Mouse (Mus musculus): Measurements from ENCODE around the gene Sirt2. TPM values are rescaled to one million over a fixed set of nuclear protein-coding genes. Genes with fewer than 3 reads are reported as not detected.
A peak's percentile ranks its signal among the peaks of the same experiment; 100 is the strongest.

Gene Sirt2
- polyA plus RNA-seq, 1 experiment from 2014 or later, result 74.5 TPM

GRCm38 (mm10) chr7:28816201-28816600 is 49.7 kb downstream of the Sirt2 start:
- WGBS, result 94% methylated on average over 9 of the region's 9 CpGs
- peaks cover 95% of the 10 kb centered on the region for H3K36me3 ChIP-seq

GRCm38 (mm10) chr7:28816920-28817319 is 50.4 kb downstream of the Sirt2 start:
- Histone ChIP-seq H3K27ac (no peak overlapping the region), H3K27me3 (ENCODE audit: low read depth, poor library complexity, severe bottlenecking) (no peaks in the 10 kb centered on the region), H3K9me3 (replicated peaks) (no peaks in the 10 kb centered on the region), H3K36me3 (peaks cover 100% of the 10 kb centered on the region), H3K4me1 (peaks cover 47% of the 10 kb centered on the region), H3K4me3 (no peak overlapping the region)
- 97% methylated on average over 10 of the region's 10 CpGs for WGBS
- no peak for DNase-seq (ENCODE audit: low spot score)

More at GRCm38 (mm10) chr7:28816201-28816600, 49.7 kb downstream of the Sirt2 start:
- H3K9me3 ChIP-seq (replicated peaks), result no peaks in the 10 kb centered on the region
- H3K4me3 ChIP-seq, result no peak overlapping the region
- DNase-seq (ENCODE audit: low spot score), result no peak
- H3K27ac ChIP-seq, result no peak overlapping the region
- H3K4me1 ChIP-seq, result peaks cover 50% of the 10 kb centered on the region
- H3K27me3 ChIP-seq (ENCODE audit: low read depth, poor library complexity, severe bottlenecking), result no peaks in the 10 kb centered on the region

GRCm38 (mm10) chr7:28817524-28817923 is 51.0 kb downstream of the Sirt2 start:
- Histone ChIP-seq H3K27me3 (ENCODE audit: low read depth, poor library complexity, severe bottlenecking) (no peaks in the 10 kb centered on the region), H3K27ac (no peak overlapping the region), H3K36me3 (peaks cover 100% of the 10 kb centered on the region), H3K4me1 (peaks cover 41% of the 10 kb centered on the region), H3K4me3 (0 out of 2 replicates have a peak overlapping the region, but pooled peaks have one; percentile 1), H3K9me3 (replicated peaks) (no peaks in the 10 kb centered on the region)
- no peak for DNase-seq (ENCODE audit: low spot score)
- WGBS, result 79% methylated on average over 6 of the region's 6 CpGs

GRCm38 (mm10) chr7:28817957-28818356 is 51.4 kb downstream of the Sirt2 start:
- no peak overlapping the region for H3K4me3 ChIP-seq
- no peak overlapping the region for H3K27ac ChIP-seq
- peaks cover 100% of the 10 kb centered on the region for H3K36me3 ChIP-seq
- DNase-seq (ENCODE audit: low spot score), result no peak
- no peaks in the 10 kb centered on the region for H3K27me3 ChIP-seq (ENCODE audit: low read depth, poor library complexity, severe bottlenecking)
- peaks cover 37% of the 10 kb centered on the region for H3K4me1 ChIP-seq
- no peaks in the 10 kb centered on the region for H3K9me3 ChIP-seq (replicated peaks)
- 81% methylated on average over 4 of the region's 4 CpGs for WGBS

GRCm38 (mm10) chr7:28818436-28818835 is 51.9 kb downstream of the Sirt2 start:
- H3K36me3 ChIP-seq, result peaks cover 96% of the 10 kb centered on the region

GRCm38 (mm10) chr7:28818861-28819452 is 52.4 kb downstream of the Sirt2 start:
- no peaks in the 10 kb centered on the region for H3K27me3 ChIP-seq (ENCODE audit: low read depth, poor library complexity, severe bottlenecking)
- H3K36me3 ChIP-seq, result peaks cover 91% of the 10 kb centered on the region
- WGBS, result 88% methylated on average over 4 of the region's 4 CpGs
- peaks cover 27% of the 10 kb centered on the region; the same call in 1 of the 2 replicates for H3K4me1 ChIP-seq
- no peak overlapping the region for H3K4me3 ChIP-seq
- no peaks in the 10 kb centered on the region for H3K9me3 ChIP-seq (replicated peaks)
- no peak overlapping the region for H3K27ac ChIP-seq
- DNase-seq (ENCODE audit: low spot score), result no peak

More at GRCm38 (mm10) chr7:28818436-28818835, 51.9 kb downstream of the Sirt2 start:
- DNase-seq (ENCODE audit: low spot score), result no peak
- Histone ChIP-seq H3K4me1 (peaks cover 32% of the 10 kb centered on the region), H3K27me3 (ENCODE audit: low read depth, poor library complexity, severe bottlenecking) (no peaks in the 10 kb centered on the region), H3K27ac (no peak overlapping the region), H3K4me3 (no peak overlapping the region), H3K9me3 (replicated peaks) (no peaks in the 10 kb centered on the region)
- 89% methylated on average over 18 of the region's 18 CpGs for WGBS

GRCm38 (mm10) chr7:28819571-28819970 is 53.0 kb downstream of the Sirt2 start:
- no peaks in the 10 kb centered on the region for H3K9me3 ChIP-seq (replicated peaks)
- peaks cover 85% of the 10 kb centered on the region for H3K36me3 ChIP-seq
- WGBS, result 96% methylated on average over 4 of the region's 4 CpGs
- H3K4me3 ChIP-seq, result no peak overlapping the region
- H3K4me1 ChIP-seq, result peaks cover 25% of the 10 kb centered on the region; the same call in 1 of the 2 replicates
- H3K27ac ChIP-seq, result no peak overlapping the region
- DNase-seq (ENCODE audit: low spot score), result no peak
- H3K27me3 ChIP-seq (ENCODE audit: low read depth, poor library complexity, severe bottlenecking), result no peaks in the 10 kb centered on the region

GRCm38 (mm10) chr7:28820358-28821260 is 54.1 kb downstream of the Sirt2 start:
- H3K4me1 ChIP-seq, result peaks cover 23% of the 10 kb centered on the region

GRCm38 (mm10) chr7:28821261-28821831 is 54.8 kb downstream of the Sirt2 start:
- WGBS, result 83% methylated on average over 10 of the region's 10 CpGs
- Histone ChIP-seq H3K9me3 (replicated peaks) (no peaks in the 10 kb centered on the region), H3K27me3 (ENCODE audit: low read depth, poor library complexity, severe bottlenecking) (no peaks in the 10 kb centered on the region), H3K4me3 (no peak overlapping the region), H3K4me1 (peaks cover 22% of the 10 kb centered on the region), H3K27ac (no peak overlapping the region), H3K36me3 (peaks cover 67% of the 10 kb centered on the region)
- DNase-seq (ENCODE audit: low spot score), result no peak

More at GRCm38 (mm10) chr7:28820358-28821260, 54.1 kb downstream of the Sirt2 start:
- Histone ChIP-seq H3K9me3 (replicated peaks) (no peaks in the 10 kb centered on the region), H3K4me3 (no peak overlapping the region), H3K27ac (no peak overlapping the region), H3K27me3 (ENCODE audit: low read depth, poor library complexity, severe bottlenecking) (no peaks in the 10 kb centered on the region), H3K36me3 (peaks cover 75% of the 10 kb centered on the region)
- WGBS, result 88% methylated on average over 12 of the region's 12 CpGs
- no peak for DNase-seq (ENCODE audit: low spot score)

GRCm38 (mm10) chr7:28822556-28822955 is 56.0 kb downstream of the Sirt2 start:
- DNase-seq (ENCODE audit: low spot score), result no peak
- Histone ChIP-seq H3K36me3 (peaks cover 55% of the 10 kb centered on the region), H3K9me3 (replicated peaks) (no peaks in the 10 kb centered on the region), H3K4me1 (peaks cover 15% of the 10 kb centered on the region), H3K27ac (no peak overlapping the region), H3K4me3 (no peak overlapping the region), H3K27me3 (ENCODE audit: low read depth, poor library complexity, severe bottlenecking) (no peaks in the 10 kb centered on the region)
- 74% methylated on average over 1 of the region's 1 CpGs for WGBS

GRCm38 (mm10) chr7:28822993-28823903 is 56.7 kb downstream of the Sirt2 start:
- Histone ChIP-seq H3K4me3 (no peak overlapping the region), H3K9me3 (replicated peaks) (no peaks in the 10 kb centered on the region), H3K27me3 (ENCODE audit: low read depth, poor library complexity, severe bottlenecking) (no peaks in the 10 kb centered on the region), H3K36me3 (peaks cover 48% of the 10 kb centered on the region), H3K27ac (no peak overlapping the region), H3K4me1 (peaks cover 15% of the 10 kb centered on the region)
- 61% methylated on average over 10 of the region's 10 CpGs for WGBS
- no peak for DNase-seq (ENCODE audit: low spot score)

- peaks cover 41% of the 10 kb centered on the region for H3K36me3 ChIP-seq
- no peaks in the 10 kb centered on the region for H3K9me3 ChIP-seq (replicated peaks)
These were observed 57.4 kb downstream of the Sirt2 start for GRCm38 (mm10) chr7:28823932-28824331.

More at GRCm38 (mm10) chr7:28823932-28824331, 57.4 kb downstream of the Sirt2 start:
- DNase-seq (ENCODE audit: low spot score), result no peak
- WGBS, result 63% methylated on average over 2 of the region's 2 CpGs
- H3K4me1 ChIP-seq, result peaks cover 15% of the 10 kb centered on the region
- H3K27me3 ChIP-seq (ENCODE audit: low read depth, poor library complexity, severe bottlenecking), result no peaks in the 10 kb centered on the region
- no peak overlapping the region for H3K4me3 ChIP-seq
- no peak overlapping the region for H3K27ac ChIP-seq
